Mouse (Mus musculus) monocyte, adult 2 months (primary cell): ENCODE data around the gene Zfp142.

ENCODE experiments used
- DNase-seq, 2 experiments: peaks; one replicate each; pipeline ENCODE4 v3.0.0; 2022; ENCODE audit warnings: low spot score in 2 of 2, low read depth in 1 of 2

Gene Zfp142

DNA sequence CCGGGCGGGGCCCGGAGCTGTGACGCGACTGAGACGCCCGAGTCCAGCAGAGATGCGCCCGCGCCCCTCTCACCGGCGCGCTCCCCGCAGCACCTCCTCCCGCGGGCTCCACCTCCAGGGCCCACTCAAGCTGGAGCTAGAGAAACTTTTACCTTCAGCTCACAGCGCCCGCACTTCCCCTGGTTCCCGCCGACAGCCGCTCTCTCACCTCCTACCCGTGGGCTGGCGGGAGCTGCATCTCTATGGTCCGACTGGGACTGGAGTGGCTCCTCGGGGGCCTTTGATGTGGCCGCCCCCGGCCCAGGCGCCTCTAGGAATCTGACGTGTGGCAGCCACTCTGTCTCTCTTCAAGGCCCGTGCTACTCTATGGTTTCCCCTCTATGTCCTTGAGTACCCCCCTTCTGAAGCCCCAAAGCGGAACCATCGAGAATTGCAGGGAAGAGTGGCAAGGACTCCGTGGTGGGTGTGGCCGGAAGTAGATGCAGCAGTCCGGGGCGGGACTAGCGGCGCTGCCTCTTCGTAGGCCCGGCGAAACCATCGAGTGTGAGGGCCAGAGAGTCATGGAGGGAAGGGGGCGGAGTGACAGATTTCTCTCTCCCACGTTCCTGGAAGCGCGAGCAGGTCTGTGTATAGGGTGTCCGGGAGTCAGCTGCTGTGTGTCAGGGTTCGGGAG lies at the start of gene Zfp142, which contains the start of gene Bcs1l:
Gene Zfp142 (minus strand): TSS at position 474 of the 673 bp plus-strand sequence.
Gene Bcs1l (plus strand): TSS at position 517 of the 673 bp plus-strand sequence.
- DNase-seq: peak; percentile 92 to 94

DNA sequence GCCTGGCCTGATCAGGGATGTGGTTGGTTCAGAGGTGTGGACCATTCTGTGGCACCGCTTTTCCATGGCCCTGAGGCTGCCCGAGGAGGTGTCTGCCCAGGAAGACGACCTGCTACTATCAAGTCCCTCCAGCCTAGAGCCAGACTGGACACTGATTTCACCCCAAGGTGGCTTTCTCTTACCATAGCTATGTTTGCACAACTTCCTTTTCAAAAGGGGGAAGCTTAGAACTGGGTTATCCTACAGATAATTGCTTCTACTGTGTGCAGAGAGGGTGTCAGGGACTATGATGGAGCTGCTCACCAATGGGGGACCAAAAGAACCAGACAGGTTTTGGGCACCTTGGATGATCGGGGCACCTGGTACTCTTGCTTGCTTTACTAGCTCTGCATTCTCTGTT lies 44.7 kb upstream of the Zfp142 start:
- DNase-seq: no peak

DNA sequence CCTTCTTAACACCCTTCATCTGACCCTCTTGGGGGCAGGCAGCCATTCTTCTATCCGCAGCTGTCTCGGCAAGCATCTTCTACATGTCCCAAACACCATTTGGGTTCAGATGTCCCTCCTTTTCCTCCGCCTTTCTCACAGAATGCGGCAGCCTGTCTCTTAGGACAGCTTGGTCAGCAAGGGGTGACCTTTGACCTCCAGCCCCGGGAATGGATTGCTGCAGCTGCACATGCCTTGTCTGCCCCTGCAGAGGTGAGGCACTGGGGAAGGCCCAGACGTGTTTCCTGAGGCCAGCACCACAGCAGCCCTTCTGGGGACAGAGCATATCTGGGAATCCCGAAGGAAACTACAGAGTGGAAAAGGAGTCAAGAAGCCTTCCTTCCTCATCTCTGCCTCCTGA lies 40.0 kb upstream of the Zfp142 start:
- DNase-seq: no peak

DNA sequence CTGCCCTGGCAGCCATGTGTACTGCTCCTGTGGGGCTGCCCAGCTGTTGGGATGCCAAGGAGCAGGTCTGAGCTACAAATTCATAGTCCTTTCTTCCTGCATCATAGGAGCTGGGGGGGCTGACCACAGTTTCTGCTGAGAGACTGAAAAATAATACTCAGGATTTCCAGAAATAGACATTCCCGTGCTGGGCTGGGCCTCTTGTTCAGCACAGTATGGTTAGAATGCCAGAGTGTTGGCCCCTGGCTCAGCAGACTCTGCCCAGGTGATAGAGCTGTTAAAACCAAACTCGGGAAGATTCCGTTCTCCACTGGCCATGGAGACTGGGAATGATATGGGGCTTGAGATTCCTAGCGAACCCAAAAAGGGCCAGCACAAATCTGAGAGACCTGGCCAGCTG lies 38.0 kb upstream of the Zfp142 start:
- no peak for DNase-seq

DNA sequence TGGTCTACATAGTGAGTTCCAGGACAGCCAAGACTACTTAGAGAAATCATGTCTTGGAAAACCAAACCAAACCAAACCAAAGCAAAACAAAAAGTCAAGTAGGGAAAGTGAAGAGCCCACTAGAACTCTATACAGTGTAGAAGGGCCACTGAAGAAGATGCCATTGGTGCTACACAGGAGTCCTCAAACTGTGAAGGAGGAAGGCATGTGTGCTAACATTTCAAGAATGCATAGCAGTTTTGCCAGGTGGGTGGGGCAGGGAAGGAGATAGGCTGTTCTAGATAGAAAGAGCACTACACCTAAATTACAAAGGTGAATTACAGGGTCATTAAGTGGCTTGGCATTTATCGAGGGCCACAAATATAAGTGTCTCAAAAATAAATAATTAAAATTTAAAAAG lies 36.1 kb upstream of the Zfp142 start:
- DNase-seq: no peak

DNA sequence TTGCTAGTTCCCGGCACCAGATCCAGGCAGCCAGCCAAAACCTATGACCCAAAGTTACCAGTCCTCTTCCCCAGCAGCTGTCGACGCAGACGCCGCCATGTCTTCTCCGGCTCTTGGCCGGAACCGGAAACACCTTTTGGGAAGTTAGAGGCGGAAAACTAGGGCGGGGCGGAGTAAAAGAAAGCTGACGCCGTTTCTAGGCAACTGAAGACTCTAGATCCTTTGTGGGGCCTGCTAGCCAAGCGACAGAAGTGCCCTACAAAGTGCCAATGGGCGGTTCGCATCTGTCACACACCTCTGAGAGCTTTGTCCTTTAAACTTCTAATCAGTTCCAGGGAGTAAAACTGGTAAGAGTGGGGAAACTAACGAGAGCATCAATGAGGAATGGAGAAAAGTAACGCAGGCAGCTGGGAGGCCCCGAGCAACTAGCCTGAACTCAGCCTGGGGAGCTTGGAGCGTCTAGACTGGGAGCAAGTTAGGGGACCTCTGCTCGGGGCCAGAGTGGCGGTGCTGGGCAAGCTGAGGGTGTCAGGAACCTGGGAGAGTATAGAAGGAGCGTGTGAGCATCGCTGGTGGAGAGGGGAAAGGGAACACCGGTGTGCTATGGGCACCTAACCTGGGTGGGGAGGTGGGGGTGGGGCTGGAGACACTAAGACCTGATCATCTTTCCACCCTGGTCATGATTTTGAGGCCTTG lies 13.4 kb upstream of the Zfp142 start, which contains the start of the genes Rnf25 and Stk36:
Gene Rnf25 (minus strand): TSS at position 131 of the 696 bp plus-strand sequence.
Gene Stk36 (plus strand): TSS at position 179 of the 696 bp plus-strand sequence.
- DNase-seq: peak; percentile 47 to 61

DNA sequence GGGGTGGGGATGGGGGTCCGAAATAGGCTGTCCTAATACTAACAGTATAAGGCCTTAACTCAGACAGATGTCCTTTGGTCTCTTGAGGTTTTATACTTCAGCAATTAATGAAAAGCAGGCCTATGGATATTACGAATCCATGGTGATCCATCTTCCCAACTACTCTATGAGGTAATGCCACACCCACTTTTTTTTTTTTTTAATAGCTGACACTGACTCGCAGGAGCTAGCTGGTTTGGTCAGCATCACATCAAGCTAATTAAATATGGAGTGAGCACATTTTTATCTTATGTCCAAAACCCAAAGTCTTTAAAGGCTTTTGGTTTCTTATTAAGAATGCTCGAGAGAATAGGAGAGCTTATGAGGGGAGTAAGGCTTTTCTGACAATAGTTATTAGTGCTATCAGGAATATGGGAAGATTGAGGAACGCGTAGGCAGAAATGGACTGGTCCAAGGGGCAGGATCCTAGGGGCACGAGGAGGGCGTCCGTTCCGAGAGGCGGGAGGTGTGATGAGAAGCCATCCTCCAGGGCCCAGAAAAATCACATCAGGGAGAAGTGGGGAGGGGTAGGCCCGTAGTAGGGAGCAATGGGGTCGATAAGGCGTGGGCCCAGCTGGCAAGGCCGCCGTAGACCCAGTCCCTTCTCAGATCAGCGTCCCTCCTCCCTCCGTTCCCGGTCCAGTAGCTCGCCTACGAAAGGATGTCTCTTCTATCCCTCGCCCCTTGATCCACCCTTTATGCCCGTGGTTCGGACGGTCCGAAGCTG lies 12.6 kb upstream of the Zfp142 start:
- DNase-seq: no peak

DNA sequence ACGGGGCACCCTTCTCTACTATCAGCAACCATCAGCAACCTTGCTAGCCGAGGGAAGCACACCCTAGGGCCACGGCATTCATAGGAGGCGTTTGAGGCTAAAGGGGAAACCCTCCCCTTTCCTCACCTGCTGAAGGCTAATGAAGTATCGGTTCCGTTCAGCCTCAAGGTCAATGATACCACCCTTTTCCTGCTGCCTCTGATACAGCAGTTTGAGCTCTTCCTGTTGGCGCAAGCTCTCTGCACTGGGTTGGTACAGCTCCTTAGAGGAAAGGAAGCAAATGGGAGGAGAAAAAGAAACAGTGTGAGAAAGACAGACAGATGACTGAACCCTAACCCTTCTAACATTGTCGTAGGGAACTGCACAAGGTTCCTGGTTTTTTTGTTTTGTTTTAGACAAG lies 6.4 kb upstream of the Zfp142 start:
- DNase-seq: no peak

DNA sequence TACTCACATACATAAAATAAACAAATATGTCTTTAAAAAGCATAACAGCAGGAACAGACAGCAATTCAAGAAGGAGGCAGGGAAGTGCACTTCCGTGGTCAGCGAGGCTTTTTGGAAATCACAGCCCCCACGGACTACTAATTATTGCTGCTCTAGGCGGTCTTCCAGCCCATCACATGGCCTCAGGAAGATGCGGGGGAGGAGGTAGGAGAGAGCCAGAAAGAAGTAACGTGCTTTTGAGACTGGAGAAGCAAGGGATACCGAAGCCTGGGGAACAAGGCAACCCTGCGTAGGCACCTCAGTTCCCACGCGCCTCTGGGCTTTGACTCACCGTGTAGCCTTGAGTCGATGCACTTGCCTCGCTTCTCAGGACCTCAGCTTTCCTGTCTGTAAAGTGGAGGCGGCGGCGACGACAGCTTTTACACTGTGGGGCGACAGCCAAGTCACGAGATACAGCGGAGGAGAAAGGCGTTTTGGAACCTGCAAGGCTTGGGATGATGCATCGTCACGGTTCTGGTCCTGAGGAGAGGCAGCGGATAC lies 743 bp downstream of the Zfp142 start:
- DNase-seq: no peak

DNA sequence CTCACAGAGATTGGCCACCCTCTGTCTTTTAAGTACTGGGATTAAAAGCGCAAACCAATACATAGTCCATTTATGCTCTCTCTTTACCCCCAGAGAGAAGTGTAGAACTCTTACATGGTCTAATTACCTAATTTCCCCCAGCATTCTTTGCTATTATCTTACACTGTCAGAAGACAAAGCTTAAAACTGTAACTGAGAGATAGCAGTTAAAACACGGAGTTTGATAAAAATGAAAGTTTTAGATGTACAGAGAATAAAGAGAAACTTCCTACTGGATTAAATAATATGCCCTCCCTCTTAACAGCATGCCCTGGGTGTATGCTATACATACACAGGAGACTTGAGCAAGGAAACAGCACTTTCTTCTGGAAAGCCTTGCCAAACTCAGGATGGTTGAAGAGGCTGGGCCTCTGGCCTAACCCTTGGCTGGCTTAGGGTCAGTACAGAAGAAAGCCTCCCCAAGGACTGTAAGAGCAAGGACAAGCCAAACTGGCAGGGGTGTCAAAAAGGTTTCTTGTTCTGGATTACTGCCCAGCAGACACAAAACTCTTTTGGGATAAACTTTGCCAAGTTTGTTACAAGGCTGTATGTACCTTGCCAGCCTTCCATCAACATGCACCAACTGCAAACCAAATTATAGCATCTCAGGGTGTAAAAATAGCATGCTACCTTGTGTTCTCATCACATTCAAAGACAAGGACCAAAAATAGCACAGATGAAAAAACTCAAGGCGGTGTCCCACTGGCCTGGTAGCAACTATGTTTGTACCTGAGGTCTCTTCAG lies 3.2 kb downstream of the Zfp142 start:
- no peak for DNase-seq

DNA sequence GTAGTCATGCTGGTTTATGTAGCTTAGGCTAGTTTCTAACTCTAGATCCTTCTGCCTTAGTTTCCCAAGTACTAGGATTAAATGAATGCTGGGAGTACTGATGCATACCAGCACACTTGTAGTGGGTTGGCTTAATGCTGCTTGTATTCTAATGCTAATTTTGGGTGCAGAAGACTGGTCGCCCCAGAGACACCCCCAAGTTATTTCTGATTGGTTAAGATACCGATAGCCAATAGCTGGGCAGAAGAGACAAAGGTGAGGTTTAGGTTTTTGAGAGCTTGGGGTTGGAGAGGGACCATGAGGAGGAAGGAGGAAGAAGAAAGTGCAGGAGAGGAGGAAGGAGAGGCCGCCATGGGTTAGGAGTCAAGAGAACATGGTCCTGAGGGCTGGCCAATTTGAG lies 5.4 kb downstream of the Zfp142 start:
- DNase-seq: no peak

DNA sequence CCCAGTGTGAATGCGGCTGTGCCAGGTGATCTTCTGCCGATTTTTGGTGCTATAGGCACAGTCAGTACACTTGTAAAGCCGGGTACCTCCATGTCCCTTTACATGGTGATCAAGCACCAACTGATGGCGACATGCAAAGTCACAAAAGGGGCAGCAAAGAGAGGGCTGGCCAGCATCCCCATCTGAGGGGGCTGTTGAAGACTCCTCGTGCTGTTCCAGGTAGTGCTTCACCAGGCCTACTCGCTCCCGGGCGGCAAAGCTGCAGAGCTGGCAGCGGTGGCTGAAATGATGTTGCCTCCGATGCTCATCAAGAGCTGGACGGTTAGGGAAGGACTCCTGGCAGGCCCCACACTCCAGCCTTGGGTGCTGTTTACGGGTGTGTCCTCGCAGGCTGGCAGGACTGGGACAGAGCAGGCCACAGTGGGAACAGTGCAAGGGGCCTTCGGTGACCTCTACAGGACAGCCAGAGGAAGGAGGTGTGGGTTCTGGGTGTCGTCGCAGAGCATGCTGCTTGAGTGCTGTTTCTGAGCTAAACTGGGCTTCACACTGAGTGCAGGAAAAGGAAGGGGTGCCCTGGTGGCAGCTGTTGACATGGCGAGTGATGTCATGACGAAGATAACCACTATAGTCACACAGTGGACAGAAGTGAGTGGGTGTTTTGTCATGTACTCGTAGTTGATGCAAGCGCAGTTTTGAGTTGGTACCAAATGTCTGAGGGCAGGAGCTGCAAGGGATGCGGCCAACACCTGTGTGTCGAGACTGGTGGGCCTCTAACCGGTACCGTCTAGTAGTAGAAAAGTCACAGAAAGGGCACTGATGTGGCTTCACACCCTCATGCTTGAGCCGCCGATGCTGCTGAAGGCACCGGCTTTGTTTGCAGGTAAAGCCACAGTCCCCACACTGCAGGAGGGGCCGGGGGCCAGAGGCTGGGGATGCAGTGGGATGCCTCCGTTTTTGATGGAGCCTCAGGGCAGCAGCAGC lies 18.0 kb downstream of the Zfp142 start:
- no peak for DNase-seq

DNA sequence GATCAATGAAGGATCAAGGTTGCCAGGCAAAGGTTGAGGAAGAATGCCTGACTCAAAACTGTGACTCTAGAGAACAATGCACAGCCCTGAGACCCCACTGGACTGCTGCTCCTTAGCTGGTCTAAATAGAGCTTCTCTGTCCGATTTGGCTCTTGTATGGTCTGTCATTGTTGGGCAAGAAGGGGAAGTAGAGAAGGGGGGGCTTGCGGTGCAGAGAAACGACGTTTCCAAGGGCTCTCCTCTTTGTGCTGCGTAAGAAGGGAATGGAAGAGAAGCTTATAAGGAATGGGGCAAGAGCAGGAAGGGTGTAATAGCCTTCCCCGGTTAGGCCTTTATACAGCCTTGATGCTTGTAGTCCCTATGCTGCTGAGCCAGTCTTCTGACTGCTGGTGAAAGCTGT lies 22.2 kb downstream of the Zfp142 start:
- DNase-seq: no peak

DNA sequence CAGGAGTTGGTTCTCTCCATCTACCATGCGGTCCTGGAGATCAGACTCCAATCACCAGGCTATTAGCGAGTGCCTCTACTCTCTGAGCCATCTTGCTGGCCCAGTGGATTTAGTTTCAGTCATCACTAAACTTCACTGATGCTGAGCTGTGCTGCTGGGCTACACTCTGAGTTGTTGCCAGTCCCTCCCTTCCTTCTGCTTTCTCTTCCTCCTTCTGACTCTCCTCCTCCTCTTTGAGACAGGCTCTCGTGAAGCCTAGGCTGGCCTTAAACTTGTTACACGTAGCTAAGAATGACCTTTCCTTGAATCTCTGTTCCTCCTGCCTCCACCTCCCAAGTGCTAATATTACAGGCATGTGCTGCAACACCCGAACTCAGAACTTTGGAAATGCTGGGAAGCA lies 29.0 kb downstream of the Zfp142 start:
- DNase-seq: no peak

DNA sequence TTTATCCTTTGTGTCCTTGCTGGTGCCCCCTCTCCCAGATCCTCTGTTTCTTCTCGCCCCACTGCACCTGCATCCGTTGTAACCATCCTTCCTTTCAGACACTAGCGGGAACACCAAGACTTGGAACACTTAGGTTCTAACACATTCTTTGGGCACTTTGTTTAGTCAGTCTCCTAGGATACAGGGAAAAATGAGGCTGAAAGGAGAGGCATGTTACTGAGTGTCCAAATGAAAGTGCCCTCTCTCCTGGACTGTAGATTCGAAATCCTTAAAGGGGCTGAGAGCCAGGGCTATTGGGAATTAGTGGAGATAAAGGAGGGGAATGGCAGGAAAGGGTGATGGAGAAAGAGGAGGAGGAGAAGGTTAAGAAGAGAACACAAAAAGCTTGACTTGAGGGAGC lies 43.9 kb downstream of the Zfp142 start, which contains the start of gene Usp37:
Gene Usp37 (minus strand): TSS at position 101 of the 400 bp plus-strand sequence.
- no peak for DNase-seq

DNA sequence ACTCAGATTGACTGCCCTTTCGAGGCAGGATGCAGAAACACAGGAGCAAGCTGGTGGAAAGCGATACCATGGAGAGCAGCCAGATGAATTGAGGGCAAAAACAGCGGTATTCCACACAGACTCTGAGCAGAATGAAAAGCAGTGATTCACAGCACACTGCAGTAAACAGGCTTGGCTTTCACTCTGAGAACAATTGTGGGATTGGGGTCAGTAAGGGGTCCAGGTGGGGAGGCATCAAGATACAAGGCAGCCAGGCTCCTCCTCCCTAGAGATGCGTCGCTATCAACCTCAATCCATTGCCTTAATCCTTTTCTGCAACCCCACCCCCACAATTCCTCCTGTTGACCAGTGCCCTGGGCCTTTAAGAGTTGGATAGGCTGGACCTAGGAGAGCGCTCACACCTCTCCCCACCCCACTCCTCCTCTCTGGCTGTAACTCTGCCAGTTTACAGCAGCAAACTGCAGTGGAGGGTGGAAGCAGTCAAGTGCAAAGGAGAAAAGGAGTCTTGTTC lies 45.5 kb downstream of the Zfp142 start, which contains the start of gene Plcd4:
Gene Plcd4 (plus strand): TSS at position 438 of the 511 bp plus-strand sequence.
- DNase-seq: no peak

DNA sequence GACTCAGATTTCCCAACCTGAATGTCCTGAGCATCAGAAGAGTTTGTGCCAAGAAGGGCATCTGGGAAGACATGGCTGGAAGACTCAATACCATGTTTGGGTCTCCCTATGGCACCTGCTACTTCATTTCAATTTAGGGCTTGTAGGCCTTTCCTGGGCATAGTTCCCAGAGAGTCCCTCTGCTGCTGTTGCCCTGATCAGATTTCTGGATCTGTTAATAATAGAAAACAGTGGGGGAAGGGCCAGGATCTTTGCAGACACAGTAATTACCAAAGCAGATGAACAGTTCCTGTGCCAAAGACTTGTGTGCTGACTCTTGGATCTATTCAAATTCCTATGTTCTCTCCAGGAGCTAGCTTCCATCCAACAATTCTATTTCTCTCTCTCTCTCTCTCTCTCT lies 49.4 kb downstream of the Zfp142 start:
- DNase-seq: no peak

DNA sequence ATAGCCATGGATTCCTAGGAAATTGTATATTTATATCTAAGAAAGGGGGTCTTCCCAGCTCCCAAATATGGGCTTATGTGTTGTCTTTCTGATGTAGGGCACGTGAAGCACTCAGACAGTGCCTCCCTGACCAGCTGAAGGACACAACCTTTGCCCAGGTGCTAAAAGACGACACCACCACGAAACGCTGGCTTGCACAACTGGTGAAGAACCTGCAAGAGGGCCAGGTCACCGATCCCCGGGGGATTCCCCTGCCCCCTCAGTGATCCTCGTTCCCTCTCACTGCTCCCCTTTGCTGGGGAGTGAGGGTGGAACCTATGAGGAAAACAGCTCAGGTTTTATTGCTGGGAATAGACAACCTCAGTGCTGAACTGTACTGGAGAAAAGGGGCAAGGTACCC lies 59.5 kb downstream of the Zfp142 start:
- DNase-seq: no peak

DNA sequence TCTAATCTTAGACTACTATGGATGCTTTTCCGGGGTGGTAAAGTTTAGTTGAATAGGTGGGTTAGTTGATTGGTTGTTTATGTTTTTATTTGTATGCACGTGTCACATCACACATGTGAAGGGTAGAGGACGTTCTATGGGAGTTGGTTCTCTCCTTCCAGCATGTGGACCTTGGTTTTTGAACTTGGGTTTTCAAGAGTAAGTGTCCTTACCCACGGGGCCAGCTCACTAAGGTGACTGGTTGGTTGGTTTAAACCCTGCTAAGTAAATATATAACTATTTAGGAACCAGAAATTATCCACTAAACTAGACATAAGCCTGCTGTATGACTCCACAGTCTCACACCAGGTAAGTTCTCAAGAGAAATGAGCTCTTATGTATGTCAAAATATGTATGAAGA lies 63.3 kb downstream of the Zfp142 start:
- no peak for DNase-seq
